Mouse (Mus musculus): ENCODE data around the gene Hsd17b3.

DNA sequence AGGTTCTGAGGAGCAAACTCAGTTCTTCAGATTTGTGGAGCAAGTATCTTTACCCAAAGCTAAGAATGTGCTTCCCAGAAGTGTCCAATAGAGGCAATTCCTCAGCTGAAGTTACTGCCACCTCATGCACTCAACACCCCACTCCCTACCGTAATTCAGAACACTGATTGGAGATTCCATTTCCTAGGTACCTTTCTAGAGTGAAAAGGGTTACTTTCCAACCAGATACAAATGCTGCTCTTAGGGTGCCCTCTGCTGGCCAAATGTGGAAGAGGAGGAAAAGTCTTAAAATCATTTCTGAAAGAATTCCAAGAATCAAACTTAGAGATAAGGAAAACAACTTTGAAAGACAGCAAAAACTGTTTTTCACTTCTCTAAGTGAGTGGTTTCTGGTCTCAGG, 4.3 kb upstream of the Hsd17b3 start:
- TF ChIP-seq CTCF (IDR thresholded peaks at IDR 0.05) (peak; percentile 86), EP300 (IDR thresholded peaks at IDR 0.05) (no peak; the same call in 1 of the 2 replicates)

Measured in lung, postnatal 0 days (tissue).